ENCODE assay signal across 8 mouse cellular contexts in genomic region chrX:7187455-7188310, GRCm38 (mm10).
A peak's percentile ranks its signal among the peaks of the same experiment; 100 is the strongest.
DNase-seq lines count a peak whose midpoint lies in the region; ATAC-seq and TF ChIP-seq lines count a peak whose summit lies in the region.

No protein-coding gene starts in this region.

- no peaks in the 10 kb centered on the region for H3K27me3 ChIP-seq in forebrain, embryonic 16.5 days (replicated peaks; ENCODE audit: control insufficient read depth, insufficient read depth, low read length)
- no peaks in the 10 kb centered on the region for H3K27me3 ChIP-seq in neural tube, embryonic 14.5 days (ENCODE audit: control insufficient read depth, insufficient read depth, low read length)

- peak overlapping the region; percentile 81 for H3K27ac ChIP-seq in forebrain, embryonic 16.5 days (ENCODE audit: low read length)
- H3K27ac ChIP-seq in neural tube, embryonic 14.5 days (ENCODE audit: low read depth, low read length): peak overlapping the region; percentile 74

- no peaks in the 10 kb centered on the region for H3K9me3 ChIP-seq in forebrain, embryonic 16.5 days (ENCODE audit: control insufficient read depth, low read length)
- H3K9me3 ChIP-seq in neural tube, embryonic 14.5 days (ENCODE audit: control insufficient read depth, low read length): no peaks in the 10 kb centered on the region

- H3K4me2 ChIP-seq in forebrain, embryonic 16.5 days (ENCODE audit: low read length): peak overlapping the region; percentile 52
- H3K4me2 ChIP-seq in neural tube, embryonic 14.5 days (ENCODE audit: low read depth, low read length): peak overlapping the region; percentile 46

- H3K9ac ChIP-seq in forebrain, embryonic 16.5 days (replicated peaks; ENCODE audit: low read depth, low read length): peak overlapping the region; percentile 55
- peak overlapping the region; percentile 37; the same call in 1 of the 2 replicates for H3K9ac ChIP-seq in neural tube, embryonic 14.5 days (replicated peaks; ENCODE audit: low read depth, low read length)

- no peak for TF ChIP-seq POLR2A in lung, adult 2 months (IDR thresholded peaks at IDR 0.05; ENCODE audit: borderline replicate concordance, extremely low read depth, low read depth, low read length)

- peak; percentile 55 for ATAC-seq in forebrain, embryonic 16.5 days
- peak; percentile 50 for ATAC-seq in neural tube, embryonic 14.5 days (ENCODE audit: low read depth)

- H3K4me3 ChIP-seq in lung, adult 2 months (replicated peaks; ENCODE audit: extremely low read depth, low read depth, low read length): peak overlapping the region; percentile 8
- peak overlapping the region; percentile 45 for H3K4me3 ChIP-seq in forebrain, embryonic 16.5 days (replicated peaks; ENCODE audit: low read length)
- H3K4me3 ChIP-seq in neural tube, embryonic 14.5 days (ENCODE audit: low read depth, low read length): peak overlapping the region; percentile 32

- H3K4me1 ChIP-seq in lung, adult 2 months (ENCODE audit: control insufficient read depth, insufficient read depth, low read length): no peaks in the 10 kb centered on the region
- no peaks in the 10 kb centered on the region for H3K4me1 ChIP-seq in forebrain, embryonic 16.5 days (replicated peaks; ENCODE audit: control insufficient read depth, insufficient read depth, low read length)
- H3K4me1 ChIP-seq in neural tube, embryonic 14.5 days (ENCODE audit: control insufficient read depth, insufficient read depth, low read length): 0 out of 2 replicates have a peak, but pooled peaks cover 4% of the 10 kb centered on the region

- no peak for DNase-seq in lung, adult 2 months
- DNase-seq in lung, adult 18-20 months: no peak
- DNase-seq in cerebellum, postnatal 14 days: peak; percentile 8 to 26
- DNase-seq in kidney, postnatal 36 days: peak; percentile 22 to 25
- DNase-seq in thymus, postnatal 14 days: no peak
- DNase-seq in thymus, adult 18-20 months: no peak

- TF ChIP-seq CTCF in lung, adult 2 months (IDR thresholded peaks at IDR 0.05; ENCODE audit: insufficient read depth, low read length): no peak

- no peaks in the 10 kb centered on the region for H3K36me3 ChIP-seq in forebrain, embryonic 16.5 days (ENCODE audit: control insufficient read depth, insufficient read depth)
- no peaks in the 10 kb centered on the region for H3K36me3 ChIP-seq in neural tube, embryonic 14.5 days (ENCODE audit: control insufficient read depth, insufficient read depth, low read length)

- 50% methylated on average over 10 of the region's 10 CpGs for WGBS in lung, adult 2 months
- 23% methylated on average over 10 of the region's 10 CpGs for WGBS in forebrain, embryonic 16.5 days
- WGBS in neural tube, embryonic 14.5 days: 27% methylated on average over 10 of the region's 10 CpGs

Comparison
In these comparisons a context has a peak if more than half of its experiments do, and no peak if none do; other contexts are left out.
1. DNase-seq: peak in cerebellum, postnatal 14 days (2 of 2) and kidney, postnatal 36 days (2 of 2); none in lung, adult 2 months (single experiment), lung, adult 18-20 months (0 of 2), thymus, postnatal 14 days (single experiment) and thymus, adult 18-20 months (0 of 2).
2. Peak in every context shown above with its lines, with median percentiles within 50 percentile points of each other: H3K4me3 ChIP-seq.